Mouse (Mus musculus): ENCODE measurements around the gene Trarg1.

- TF ChIP-seq POLR2A (IDR thresholded peaks at IDR 0.05; ENCODE audit: extremely low read depth, insufficient read depth, low read length) (no peak), CTCF (IDR thresholded peaks at IDR 0.05; ENCODE audit: extremely low read depth, insufficient read depth, low read length) (no peak)
These were observed 28.0 kb downstream of the Trarg1 start for GRCm38 (mm10) chr11:76707656-76708055.

Measured in cortical plate, adult 2 months (tissue).